Mouse (Mus musculus): ENCODE results near the gene Poc1a.

Gene Poc1a

GRCm38 (mm10) chr9:106302446-106303150 lies 21.7 kb downstream of the Poc1a start:
- no peak for DNase-seq

- DNase-seq: no peak
These were observed 22.6 kb downstream of the Poc1a start for GRCm38 (mm10) chr9:106303460-106303960.

GRCm38 (mm10) chr9:106305228-106305627 lies 24.4 kb downstream of the Poc1a start:
- peak; percentile 55 for DNase-seq

- DNase-seq: peak; percentile 81
These were observed 25.9 kb downstream of the Poc1a start for GRCm38 (mm10) chr9:106306662-106307351.

- no peak for DNase-seq
These were observed 27.3 kb downstream of the Poc1a start for GRCm38 (mm10) chr9:106308151-106308550.

- peak; percentile 29 for DNase-seq
These were observed 27.7 kb downstream of the Poc1a start for GRCm38 (mm10) chr9:106308555-106308954.

- no peak for DNase-seq
These were observed 28.1 kb downstream of the Poc1a start for GRCm38 (mm10) chr9:106308983-106309382.

- DNase-seq: no peak
These were observed 29.0 kb downstream of the Poc1a start for GRCm38 (mm10) chr9:106309859-106310258.

GRCm38 (mm10) chr9:106311625-106312191 lies 30.8 kb downstream of the Poc1a start:
- DNase-seq: no peak

- peak; percentile 79 for DNase-seq
These were observed 32.1 kb downstream of the Poc1a start for GRCm38 (mm10) chr9:106312950-106313360.

- DNase-seq: no peak
These were observed 33.3 kb downstream of the Poc1a start for GRCm38 (mm10) chr9:106314196-106314595.

- DNase-seq: no peak
These were observed 37.2 kb downstream of the Poc1a start for GRCm38 (mm10) chr9:106318074-106318473.

GRCm38 (mm10) chr9:106319095-106319494 lies 38.2 kb downstream of the Poc1a start:
- DNase-seq: no peak

GRCm38 (mm10) chr9:106322497-106322896 lies 41.6 kb downstream of the Poc1a start:
- DNase-seq: no peak

GRCm38 (mm10) chr9:106326241-106326640 lies 45.4 kb downstream of the Poc1a start:
- DNase-seq: no peak

GRCm38 (mm10) chr9:106327125-106327809 lies 46.4 kb downstream of the Poc1a start:
- no peak for DNase-seq

- no peak for DNase-seq
These were observed 47.3 kb downstream of the Poc1a start for GRCm38 (mm10) chr9:106328068-106328610.

GRCm38 (mm10) chr9:106328772-106329511 lies 48.1 kb downstream of the Poc1a start:
- no peak for DNase-seq

GRCm38 (mm10) chr9:106332746-106333145 lies 51.9 kb downstream of the Poc1a start:
- DNase-seq: no peak

- DNase-seq: no peak
These were observed 56.8 kb downstream of the Poc1a start for GRCm38 (mm10) chr9:106337620-106338019.

- DNase-seq: no peak
These were observed 57.8 kb downstream of the Poc1a start for GRCm38 (mm10) chr9:106338462-106339172.

- no peak for DNase-seq
These were observed 58.3 kb downstream of the Poc1a start for GRCm38 (mm10) chr9:106339173-106339558.

Measured in kidney, postnatal 14 days (tissue).